Mouse (Mus musculus): ENCODE data around the gene A2ml1. TPM values are rescaled to one million over a fixed set of nuclear protein-coding genes. Genes with fewer than 3 reads are reported as not detected.

The A2ml1 gene
- polyA plus RNA-seq, 1 experiment from 2014 or later: 10.3 TPM

GRCm38 (mm10) chr6:128598256-128599047 lies 17.0 kb upstream of the A2ml1 start:
- no peaks in the 10 kb centered on the region for H3K27me3 ChIP-seq
- ATAC-seq (ENCODE audit: insufficient number of reproducible peaks, low FRiP score, low TSS enrichment, low read depth): no peak
- H3K4me3 ChIP-seq (replicated peaks): no peak overlapping the region
- H3K4me1 ChIP-seq: no peaks in the 10 kb centered on the region
- 60% methylated on average over 2 of the region's 2 CpGs for WGBS
- no peak overlapping the region for H3K4me2 ChIP-seq (replicated peaks)
- H3K36me3 ChIP-seq: no peaks in the 10 kb centered on the region
- no peak overlapping the region for H3K27ac ChIP-seq (replicated peaks)
- no peak overlapping the region for H3K9ac ChIP-seq
- no peaks in the 10 kb centered on the region for H3K9me3 ChIP-seq (replicated peaks)

- peak; percentile 91 for ATAC-seq (ENCODE audit: insufficient number of reproducible peaks, low FRiP score, low TSS enrichment, low read depth)
- Histone ChIP-seq H3K36me3 (no peaks in the 10 kb centered on the region), H3K4me3 (replicated peaks) (peak overlapping the region; percentile 38), H3K4me1 (no peaks in the 10 kb centered on the region), H3K27ac (replicated peaks) (peak overlapping the region; percentile 53; the same call in 1 of the 2 replicates), H3K4me2 (replicated peaks) (peak overlapping the region; percentile 44), H3K9ac (no peak overlapping the region), H3K27me3 (no peaks in the 10 kb centered on the region), H3K9me3 (replicated peaks) (no peaks in the 10 kb centered on the region)
- WGBS: 13% methylated on average over 9 of the region's 9 CpGs
These were observed 15.7 kb upstream of the A2ml1 start for GRCm38 (mm10) chr6:128597121-128597522.

GRCm38 (mm10) chr6:128594651-128595050 lies 13.2 kb upstream of the A2ml1 start:
- Histone ChIP-seq H3K36me3 (no peaks in the 10 kb centered on the region), H3K4me2 (replicated peaks) (no peak overlapping the region), H3K27me3 (no peaks in the 10 kb centered on the region), H3K4me1 (no peaks in the 10 kb centered on the region), H3K4me3 (replicated peaks) (no peak overlapping the region), H3K27ac (replicated peaks) (no peak overlapping the region), H3K9ac (no peak overlapping the region), H3K9me3 (replicated peaks) (no peaks in the 10 kb centered on the region)
- no peak for ATAC-seq (ENCODE audit: insufficient number of reproducible peaks, low FRiP score, low TSS enrichment, low read depth)
- 81% methylated on average over 9 of the region's 9 CpGs for WGBS

GRCm38 (mm10) chr6:128589426-128589825 lies 8.0 kb upstream of the A2ml1 start:
- Histone ChIP-seq H3K9ac (no peak overlapping the region), H3K27me3 (no peaks in the 10 kb centered on the region), H3K27ac (replicated peaks) (no peak overlapping the region), H3K4me2 (replicated peaks) (no peak overlapping the region), H3K9me3 (replicated peaks) (no peaks in the 10 kb centered on the region), H3K36me3 (no peaks in the 10 kb centered on the region), H3K4me1 (no peaks in the 10 kb centered on the region), H3K4me3 (replicated peaks) (no peak overlapping the region)
- WGBS: 41% methylated on average over 4 of the region's 4 CpGs
- no peak for ATAC-seq (ENCODE audit: insufficient number of reproducible peaks, low FRiP score, low TSS enrichment, low read depth)

- ATAC-seq (ENCODE audit: insufficient number of reproducible peaks, low FRiP score, low TSS enrichment, low read depth): no peak
- no peak overlapping the region for H3K4me2 ChIP-seq (replicated peaks)
- WGBS: 67% methylated on average over 6 of the region's 6 CpGs
- H3K4me1 ChIP-seq: no peaks in the 10 kb centered on the region
- no peaks in the 10 kb centered on the region for H3K9me3 ChIP-seq (replicated peaks)
- H3K27ac ChIP-seq (replicated peaks): no peak overlapping the region
- H3K4me3 ChIP-seq (replicated peaks): no peak overlapping the region
- H3K36me3 ChIP-seq: no peaks in the 10 kb centered on the region
- H3K9ac ChIP-seq: no peak overlapping the region
- H3K27me3 ChIP-seq: no peaks in the 10 kb centered on the region
These were observed 6.2 kb upstream of the A2ml1 start for GRCm38 (mm10) chr6:128587619-128588018.

GRCm38 (mm10) chr6:128585642-128586245 lies 4.3 kb upstream of the A2ml1 start:
- Histone ChIP-seq H3K36me3 (no peaks in the 10 kb centered on the region), H3K9ac (no peak overlapping the region), H3K27ac (replicated peaks) (no peak overlapping the region), H3K27me3 (no peaks in the 10 kb centered on the region), H3K9me3 (replicated peaks) (no peaks in the 10 kb centered on the region), H3K4me1 (no peaks in the 10 kb centered on the region), H3K4me3 (replicated peaks) (no peak overlapping the region), H3K4me2 (replicated peaks) (no peak overlapping the region)
- ATAC-seq (ENCODE audit: insufficient number of reproducible peaks, low FRiP score, low TSS enrichment, low read depth): peak; percentile 57; the same call in 1 of the 2 replicates
- WGBS: 58% methylated on average over 11 of the region's 11 CpGs

- Histone ChIP-seq H3K27me3 (no peaks in the 10 kb centered on the region), H3K4me3 (replicated peaks) (no peak overlapping the region), H3K4me1 (no peaks in the 10 kb centered on the region), H3K4me2 (replicated peaks) (no peak overlapping the region), H3K9ac (no peak overlapping the region), H3K27ac (replicated peaks) (no peak overlapping the region), H3K36me3 (no peaks in the 10 kb centered on the region), H3K9me3 (replicated peaks) (no peaks in the 10 kb centered on the region)
- WGBS: 22% methylated on average over 10 of the region's 10 CpGs
- ATAC-seq (ENCODE audit: insufficient number of reproducible peaks, low FRiP score, low TSS enrichment, low read depth): no peak
These were observed 2.8 kb upstream of the A2ml1 start for GRCm38 (mm10) chr6:128584070-128584660.

- H3K4me1 ChIP-seq: no peaks in the 10 kb centered on the region
- 66% methylated on average over 9 of the region's 9 CpGs for WGBS
- H3K4me2 ChIP-seq (replicated peaks): no peak overlapping the region
- no peaks in the 10 kb centered on the region for H3K36me3 ChIP-seq
- no peak overlapping the region for H3K9ac ChIP-seq
- no peak overlapping the region for H3K27ac ChIP-seq (replicated peaks)
- H3K9me3 ChIP-seq (replicated peaks): no peaks in the 10 kb centered on the region
- ATAC-seq (ENCODE audit: insufficient number of reproducible peaks, low FRiP score, low TSS enrichment, low read depth): no peak
- no peak overlapping the region for H3K4me3 ChIP-seq (replicated peaks)
- no peaks in the 10 kb centered on the region for H3K27me3 ChIP-seq
These were observed 4.1 kb downstream of the A2ml1 start for GRCm38 (mm10) chr6:128577301-128577700.

GRCm38 (mm10) chr6:128566589-128566988 lies 14.8 kb downstream of the A2ml1 start:
- no peak overlapping the region for H3K9ac ChIP-seq
- 93% methylated on average over 11 of the region's 11 CpGs for WGBS
- H3K4me1 ChIP-seq: no peaks in the 10 kb centered on the region
- no peak overlapping the region for H3K4me3 ChIP-seq (replicated peaks)
- no peaks in the 10 kb centered on the region for H3K36me3 ChIP-seq
- H3K27ac ChIP-seq (replicated peaks): no peak overlapping the region
- no peaks in the 10 kb centered on the region for H3K9me3 ChIP-seq (replicated peaks)
- H3K4me2 ChIP-seq (replicated peaks): no peak overlapping the region
- H3K27me3 ChIP-seq: no peaks in the 10 kb centered on the region
- no peak for ATAC-seq (ENCODE audit: insufficient number of reproducible peaks, low FRiP score, low TSS enrichment, low read depth)

GRCm38 (mm10) chr6:128554049-128554448 lies 27.4 kb downstream of the A2ml1 start:
- Histone ChIP-seq H3K27ac (replicated peaks) (no peak overlapping the region), H3K9me3 (replicated peaks) (no peaks in the 10 kb centered on the region), H3K9ac (no peak overlapping the region), H3K36me3 (no peaks in the 10 kb centered on the region), H3K4me1 (no peaks in the 10 kb centered on the region), H3K27me3 (no peaks in the 10 kb centered on the region), H3K4me2 (replicated peaks) (no peak overlapping the region), H3K4me3 (replicated peaks) (no peak overlapping the region)
- no peak for ATAC-seq (ENCODE audit: insufficient number of reproducible peaks, low FRiP score, low TSS enrichment, low read depth)
- 87% methylated on average over 7 of the region's 7 CpGs for WGBS

GRCm38 (mm10) chr6:128549463-128550452 lies 31.6 kb downstream of the A2ml1 start:
- Histone ChIP-seq H3K27me3 (no peaks in the 10 kb centered on the region), H3K4me3 (replicated peaks) (no peak overlapping the region), H3K9ac (no peak overlapping the region), H3K36me3 (no peaks in the 10 kb centered on the region), H3K4me2 (replicated peaks) (no peak overlapping the region), H3K4me1 (no peaks in the 10 kb centered on the region), H3K9me3 (replicated peaks) (no peaks in the 10 kb centered on the region), H3K27ac (replicated peaks) (no peak overlapping the region)
- no peak for ATAC-seq (ENCODE audit: insufficient number of reproducible peaks, low FRiP score, low TSS enrichment, low read depth)
- WGBS: 77% methylated on average over 15 of the region's 15 CpGs
